ENCODE assay signal across 11 mouse cellular contexts in the genomic region with DNA sequence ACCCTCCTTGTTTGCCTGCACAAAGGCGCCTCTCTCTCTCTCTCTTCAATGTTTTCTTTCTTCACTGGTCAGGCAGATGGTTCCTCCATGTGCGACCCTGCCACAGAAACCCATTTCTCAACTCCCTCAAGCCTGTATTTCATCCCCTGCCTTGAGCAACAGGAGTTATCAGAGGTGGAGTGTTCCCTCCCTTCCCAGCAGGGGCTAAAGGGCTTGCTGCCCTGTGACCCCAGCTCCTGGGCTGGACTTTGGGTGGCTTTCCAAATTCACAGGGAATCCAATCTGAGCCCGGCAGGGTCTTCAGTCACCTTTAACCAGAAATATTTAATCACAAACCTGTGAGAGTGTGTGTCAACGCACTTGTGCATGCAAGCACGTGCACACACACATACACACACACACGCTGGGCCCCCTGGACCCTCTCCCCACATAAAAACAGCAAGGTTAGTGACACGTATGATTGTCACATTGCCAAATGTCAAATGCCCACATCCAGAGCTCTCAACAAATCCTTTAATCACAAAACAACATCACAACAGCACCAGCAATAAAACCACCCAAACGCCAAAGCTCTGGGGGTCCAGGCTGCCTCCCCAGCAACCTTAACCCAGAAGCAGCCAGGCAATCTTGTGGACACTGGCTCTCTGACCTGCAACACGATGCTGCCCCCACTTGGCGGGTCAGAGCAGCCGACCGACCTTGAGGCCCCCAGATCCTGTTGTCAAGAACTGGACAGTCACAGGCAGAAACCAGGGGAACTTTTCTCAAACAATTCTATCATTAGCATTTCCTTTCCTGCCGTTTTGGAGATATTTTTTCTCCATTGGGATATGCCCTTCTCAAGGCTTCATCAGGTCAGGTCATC. TPM values are rescaled to one million over a fixed set of nuclear protein-coding genes. Genes with fewer than 3 reads are reported as not detected.
DNase-seq lines count a peak whose midpoint lies in the region; ATAC-seq and TF ChIP-seq lines count a peak whose summit lies in the region.
"Had no signal": no experiment of that assay in that cellular context is flagged by ENCODE, and none has a peak within 500 bp of the region (broad histone marks: within the 10 kb centered on the region; RNA-seq: fewer than 3 reads in every experiment).

No protein-coding gene starts in this region.

- H3K36me3 ChIP-seq in midbrain, postnatal 0 days (ENCODE audit: insufficient read depth, low read length): peaks cover 49% of the 10 kb centered on the region
- peaks cover 52% of the 10 kb centered on the region for H3K36me3 ChIP-seq in midbrain, embryonic 16.5 days (ENCODE audit: control insufficient read depth, insufficient read depth, low read length)
- peaks cover 17% of the 10 kb centered on the region; the same call in 1 of the 2 replicates for H3K36me3 ChIP-seq in hindbrain, postnatal 0 days (ENCODE audit: insufficient read depth, low read length)

- no peak overlapping the region for H3K4me2 ChIP-seq in midbrain, postnatal 0 days (ENCODE audit: low read depth, low read length, poor library complexity, severe bottlenecking)
- no peak overlapping the region for H3K4me2 ChIP-seq in midbrain, embryonic 16.5 days (ENCODE audit: low read length)
- no peak overlapping the region for H3K4me2 ChIP-seq in hindbrain, postnatal 0 days (ENCODE audit: low read depth, low read length)
- H3K4me2 ChIP-seq: embryonic facial prominence, embryonic 13.5 days had no signal

- intact Hi-C loops in gastrocnemius, adult 2 months (cut with DNase I): loop anchor here (1.0 kb wide), 1 partner anchor 172 kb away; no protein-coding TSS in a partner anchor

- DNase-seq in gastrocnemius, adult 2 months: peak; percentile 41
- no peak for DNase-seq in gastrocnemius, adult 18-20 months (ENCODE audit: low spot score)
- no peak for DNase-seq in midbrain, postnatal 0 days (ENCODE audit: low spot score)
- no peak for DNase-seq in hindbrain, postnatal 0 days (ENCODE audit: low spot score)
- DNase-seq in right cerebral cortex, adult 18-20 months: no peak
- DNase-seq: kidney, adult 8-10 months had no signal

- H3K27ac ChIP-seq in gastrocnemius, adult 2 months: no peak overlapping the region
- no peak overlapping the region for H3K27ac ChIP-seq in midbrain, postnatal 0 days (ENCODE audit: low read depth, low read length)
- H3K27ac ChIP-seq in midbrain, embryonic 16.5 days (ENCODE audit: low read length): no peak overlapping the region
- no peak overlapping the region for H3K27ac ChIP-seq in hindbrain, postnatal 0 days
- H3K27ac ChIP-seq: embryonic facial prominence, embryonic 13.5 days had no signal

- no peak overlapping the region for H3K4me3 ChIP-seq in gastrocnemius, adult 2 months
- H3K4me3 ChIP-seq in midbrain, postnatal 0 days (ENCODE audit: low read depth, low read length): no peak overlapping the region
- H3K4me3 ChIP-seq in midbrain, embryonic 16.5 days (ENCODE audit: low read depth, low read length): no peak overlapping the region
- no peak overlapping the region for H3K4me3 ChIP-seq in hindbrain, postnatal 0 days (ENCODE audit: low read length)
- H3K4me3 ChIP-seq: embryonic facial prominence, embryonic 13.5 days; myocyte had no signal

- H3K9ac ChIP-seq in midbrain, postnatal 0 days (replicated peaks; ENCODE audit: low read length, poor library complexity, severe bottlenecking): no peak overlapping the region
- H3K9ac ChIP-seq in midbrain, embryonic 16.5 days (ENCODE audit: low read depth, low read length): no peak overlapping the region
- no peak overlapping the region for H3K9ac ChIP-seq in hindbrain, postnatal 0 days (replicated peaks; ENCODE audit: low read length)
- H3K9ac ChIP-seq: embryonic facial prominence, embryonic 13.5 days had no signal

- peak; percentile 45 for TF ChIP-seq CTCF in gastrocnemius, adult 2 months (IDR thresholded peaks at IDR 0.05)
- peak; percentile 49 for TF ChIP-seq CTCF in midbrain, postnatal 0 days (IDR thresholded peaks at IDR 0.05)
- peak; percentile 49 for TF ChIP-seq CTCF in hindbrain, postnatal 0 days (IDR thresholded peaks at IDR 0.05; ENCODE audit: low read depth)

- no peaks in the 10 kb centered on the region for H3K4me1 ChIP-seq in midbrain, postnatal 0 days (ENCODE audit: insufficient read depth, low read length)
- no peaks in the 10 kb centered on the region; the same call in 1 of the 2 replicates for H3K4me1 ChIP-seq in midbrain, embryonic 16.5 days (ENCODE audit: control insufficient read depth, insufficient read depth, low read length)
- no peaks in the 10 kb centered on the region for H3K4me1 ChIP-seq in hindbrain, postnatal 0 days (ENCODE audit: insufficient read depth, low read length)

- no peaks in the 10 kb centered on the region for H3K27me3 ChIP-seq in midbrain, postnatal 0 days (ENCODE audit: insufficient read depth, low read length)
- no peaks in the 10 kb centered on the region for H3K27me3 ChIP-seq in midbrain, embryonic 16.5 days (ENCODE audit: control insufficient read depth, insufficient read depth, low read depth, low read length)
- H3K27me3 ChIP-seq in hindbrain, postnatal 0 days (ENCODE audit: insufficient read depth, low read length): no peaks in the 10 kb centered on the region

- H3K9me3 ChIP-seq in midbrain, postnatal 0 days (ENCODE audit: low read length): no peaks in the 10 kb centered on the region
- no peaks in the 10 kb centered on the region for H3K9me3 ChIP-seq in midbrain, embryonic 16.5 days (replicated peaks; ENCODE audit: control insufficient read depth, low read length, poor library complexity, severe bottlenecking)
- no peaks in the 10 kb centered on the region for H3K9me3 ChIP-seq in hindbrain, postnatal 0 days (ENCODE audit: low read length)
- H3K9me3 ChIP-seq: embryonic facial prominence, embryonic 13.5 days had no signal

- 50% methylated on average over 13 of the region's 13 CpGs for WGBS in midbrain, postnatal 0 days
- WGBS in midbrain, embryonic 16.5 days: 46% methylated on average over 13 of the region's 13 CpGs
- WGBS in hindbrain, postnatal 0 days: 51% methylated on average over 13 of the region's 13 CpGs

- no peak for ATAC-seq in midbrain, postnatal 0 days (ENCODE audit: low FRiP score)
- no peak for ATAC-seq in midbrain, embryonic 16.5 days
- 0 out of 2 replicates have a peak, but pooled peaks have one; percentile 15 for ATAC-seq in hindbrain, postnatal 0 days
- peak; percentile 26; the same call in 1 of the 2 replicates for ATAC-seq in neutrophil, adult 5-6 weeks (ENCODE audit: extremely low read depth, insufficient number of reproducible peaks, low FRiP score, poor library complexity, severe bottlenecking)
- ATAC-seq in erythroblast, adult 5-6 weeks (replicated peaks; ENCODE audit: low FRiP score, poor library complexity, severe bottlenecking): no peak

RNA-seq across cellular contexts. Expression of gene Rtl1, which starts 8.7 kb away (rescaled TPM):
- total RNA-seq in gastrocnemius, adult 2 months (2021): not detected
- total RNA-seq in gastrocnemius, adult 18-20 months (2021): not detected
- total RNA-seq in midbrain, postnatal 0 days (2014; rRNA removed): 1.3 and 1.9 TPM in 2 replicates
- 0.94 and 1.5 TPM in 2 replicates for polyA plus RNA-seq in midbrain, postnatal 0 days (2015; fragmentation: Nextera tagmentation; extraction: Ambion mirVana)
- 2.0 and 2.2 TPM in 2 replicates for polyA plus RNA-seq in midbrain, embryonic 16.5 days (2015; fragmentation: Nextera tagmentation; extraction: Ambion mirVana)
- total RNA-seq in hindbrain, postnatal 0 days (2014; rRNA removed): 1.4 and 1.9 TPM in 2 replicates
- polyA plus RNA-seq in hindbrain, postnatal 0 days (2015; fragmentation: Nextera tagmentation; extraction: Ambion mirVana): 0.81 and 1.3 TPM in 2 replicates
- not detected in 2 replicates for total RNA-seq in neutrophil, adult 5-6 weeks (2017)
- not detected in 2 replicates for total RNA-seq in erythroblast, adult 5-6 weeks (2015; ENCODE audit: low replicate concordance)
- total RNA-seq in erythroblast, adult 5-6 weeks (2017; ENCODE audit: low replicate concordance): not detected in 2 replicates
- polyA plus RNA-seq: myocyte had no signal

Comparison
In these comparisons a context has a peak if more than half of its experiments do, and no peak if none do; other contexts are left out.
1. ATAC-seq: peak in hindbrain, postnatal 0 days (single experiment) and neutrophil, adult 5-6 weeks (single experiment); none in midbrain, postnatal 0 days (single experiment), midbrain, embryonic 16.5 days (single experiment) and erythroblast, adult 5-6 weeks (single experiment).
2. Peak in every context shown above with its lines, with median percentiles within 50 percentile points of each other: CTCF ChIP-seq.